Mouse (Mus musculus) heart, postnatal 0 days (tissue): ENCODE data around the gene Fbxo44. TPM values are rescaled to one million over a fixed set of nuclear protein-coding genes. Genes with fewer than 3 reads are reported as not detected.

Experiments
- ATAC-seq: fragments of 200-750 bp; cut with Nextera tagmentation; 2 replicates; pipeline ENCODE4 v1.8.0; 2017; ENCODE audit warnings: low read depth, moderate number of reproducible peaks, moderate library complexity; ENCODE audit not compliant: insufficient read depth
- DNase-seq: peaks from one replicate; pipeline ENCODE4 v3.0.0-alpha.2; 2016; ENCODE audit warnings: low spot score
- H3K27ac ChIP-seq: fragments of 300-500 bp; sonication (generic); 2 replicates; pipeline ENCODE4 v1.5.1; 2014; ENCODE audit warnings: low read depth, mild to moderate bottlenecking
- H3K27me3 ChIP-seq: fragments of 300-500 bp; sonication (generic); 2 replicates; pipeline ENCODE4 v1.6.1; 2014; ENCODE audit warnings: low read length, mixed read lengths; ENCODE audit not compliant: control insufficient read depth, insufficient read depth
- H3K36me3 ChIP-seq: fragments of 300-500 bp; sonication (generic); replicated peaks from 2 replicates; pipeline ENCODE4 v1.6.1; 2014; ENCODE audit warnings: low read length, mixed read lengths; ENCODE audit not compliant: control insufficient read depth, insufficient read depth
- H3K4me1 ChIP-seq: fragments of 300-500 bp; sonication (generic); 2 replicates; pipeline ENCODE4 v1.6.1; 2014; ENCODE audit warnings: antibody characterized with exemption; ENCODE audit not compliant: control insufficient read depth, insufficient read depth
- H3K4me2 ChIP-seq: fragments of 300-500 bp; sonication (generic); 2 replicates; pipeline ENCODE4 v1.6.1; 2014; ENCODE audit warnings: low read depth, mild to moderate bottlenecking, low read length, moderate library complexity
- H3K4me3 ChIP-seq: fragments of 300-500 bp; sonication (generic); 2 replicates; pipeline ENCODE4 v1.5.1; 2014; ENCODE audit warnings: low read depth, low read length
- H3K9ac ChIP-seq: fragments of 300-500 bp; sonication (generic); replicated peaks from 2 replicates; pipeline ENCODE4 v1.6.1; 2014; ENCODE audit warnings: low read depth, low read length, mixed read lengths
- H3K9me3 ChIP-seq: fragments of 300-500 bp; sonication (generic); replicated peaks from 2 replicates; pipeline ENCODE4 v1.6.1; 2016; ENCODE audit warnings: low read length; ENCODE audit not compliant: control insufficient read depth
- CTCF ChIP-seq: IDR thresholded peaks from 2 replicates; pipeline ENCODE4 v1.5.1; 2016; ENCODE audit warnings: antibody characterized with exemption, control low read depth, low read depth
- EP300 ChIP-seq: IDR thresholded peaks from 2 replicates; pipeline ENCODE4 v1.6.1; 2016; ENCODE audit warnings: antibody characterized with exemption, low read depth
- WGBS: fragments of 180-500 bp; shearing (Covaris S2); extraction: QIAGEN DNeasy Blood & Tissue Kit; methylation state at CpG from one replicate; pipeline ENCODE4 v1.1.7; 2014; 5-methylcytosine and 5-hydroxymethylcytosine counted together
- polyA plus RNA-seq: library from polyadenylated mRNA; unstranded; fragments of >200 nt; fragmentation: Nextera tagmentation; extraction: Ambion mirVana; gene quantifications from 2 replicates; pipeline ENCODE4 v1.2.1, GENCODE M21; 2015
- total RNA-seq: library from RNA; depleted of rRNA; stranded (reverse); fragments of >200 nt; gene quantifications from 2 replicates; pipeline ENCODE4 v1.2.3, GENCODE M21; 2014; ENCODE audit warnings: low replicate concordance; rRNA removed

The Fbxo44 gene
- total RNA-seq (77.4 and 88.4 TPM in 2 replicates), polyA plus RNA-seq (32.1 and 35.6 TPM in 2 replicates)

DNA sequence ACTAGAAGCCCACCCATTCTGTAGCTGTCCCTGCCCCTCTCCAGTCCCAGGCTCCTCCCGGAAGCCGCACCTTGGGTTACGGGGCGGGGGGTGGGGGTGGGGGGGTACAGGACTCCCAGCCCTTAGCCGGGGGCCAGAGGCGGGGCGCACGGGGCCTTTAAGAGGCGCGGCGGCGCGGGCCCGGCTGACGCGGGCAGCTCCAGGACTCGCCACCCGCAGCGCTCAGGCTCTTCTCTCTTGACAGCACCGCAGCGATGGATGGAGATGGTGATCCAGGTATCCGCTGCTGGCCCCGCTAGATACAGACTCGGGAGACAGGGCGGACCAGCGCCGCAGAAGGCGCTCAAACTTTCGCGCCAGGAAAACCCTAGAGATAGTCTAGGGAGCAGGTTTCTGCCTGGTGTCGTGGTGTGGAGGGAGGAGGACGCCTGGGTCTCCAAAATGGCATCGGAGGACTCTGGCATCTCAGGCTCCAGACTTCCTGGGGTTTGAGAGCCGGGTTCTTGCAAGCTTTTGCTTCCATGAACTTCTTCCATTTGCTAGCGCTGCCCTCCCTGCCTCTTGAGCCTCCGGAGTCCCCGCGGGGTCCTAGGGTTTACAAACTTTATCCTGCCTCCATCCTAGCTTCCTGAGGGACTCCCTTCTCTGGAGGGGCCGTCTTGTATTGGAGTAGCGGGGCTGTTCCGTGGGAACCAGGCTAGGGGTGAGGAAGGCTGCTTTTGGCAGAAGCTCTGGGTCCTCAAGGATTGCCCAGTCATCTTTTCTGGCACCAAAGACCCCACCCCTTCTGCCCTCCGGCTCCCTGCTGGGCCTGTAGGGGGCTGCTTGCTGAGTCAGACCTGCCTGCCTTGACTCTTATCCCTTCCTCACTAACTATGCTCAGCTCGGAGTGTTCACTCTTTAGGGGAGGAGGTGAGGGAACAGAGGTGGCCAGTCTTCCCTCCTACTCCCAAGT, at the start of gene Fbxo44, which contains the start of gene Fbxo2:
Gene Fbxo44 (minus strand): TSS at position 47 of the 955 bp plus-strand sequence.
Gene Fbxo2 (plus strand): TSS at position 186 of the 955 bp plus-strand sequence.
- H3K4me3 ChIP-seq, result peak within 1 kb of the TSS; percentile 69
- H3K9ac ChIP-seq, result peak within 1 kb of the TSS; percentile 66
- peaks cover 8% of the 10 kb centered on the region; the same call in 1 of the 2 replicates for H3K4me1 ChIP-seq
- peak within 1 kb of the TSS; percentile 95 for H3K4me2 ChIP-seq
- TF ChIP-seq CTCF, result no peak
- no peak for TF ChIP-seq EP300
- WGBS, result 2% methylated on average over 43 of the region's 43 CpGs
- peak; percentile 11 for ATAC-seq
- peaks cover 60% of the 10 kb centered on the region for H3K27me3 ChIP-seq
- H3K36me3 ChIP-seq, result peaks cover 3% of the 10 kb centered on the region; the same call in 1 of the 2 replicates
- peak within 1 kb of the TSS; percentile 74 for H3K27ac ChIP-seq
- H3K9me3 ChIP-seq, result no peaks in the 10 kb centered on the region
- DNase-seq, result no peak

DNA sequence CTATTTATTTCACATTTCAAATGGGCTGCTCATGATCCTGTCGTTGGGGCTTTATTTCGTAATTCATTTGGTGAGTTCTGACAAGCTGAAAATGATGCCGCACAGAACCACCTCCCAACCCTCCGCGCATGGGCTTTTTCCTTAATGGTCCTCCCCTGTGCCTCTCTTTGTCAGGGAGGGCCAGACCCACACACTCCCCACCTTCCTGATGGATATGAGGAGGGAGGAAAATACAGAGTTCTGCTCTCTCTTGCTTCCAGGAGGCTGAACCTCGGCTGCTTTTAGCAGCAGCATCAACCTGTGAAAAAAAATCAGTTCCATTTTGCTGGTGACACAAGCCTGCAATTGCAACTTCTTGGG, 44.6 kb upstream of the Fbxo44 start:
- no peak for ATAC-seq
- Histone ChIP-seq H3K4me2 (no peak overlapping the region), H3K27me3 (no peaks in the 10 kb centered on the region), H3K4me1 (no peaks in the 10 kb centered on the region), H3K9ac (no peak overlapping the region), H3K27ac (no peak overlapping the region), H3K9me3 (no peaks in the 10 kb centered on the region), H3K4me3 (no peak overlapping the region), H3K36me3 (no peaks in the 10 kb centered on the region)
- TF ChIP-seq CTCF (no peak), EP300 (no peak)
- DNase-seq, result no peak
- WGBS, result 60% methylated on average over 6 of the region's 6 CpGs

DNA sequence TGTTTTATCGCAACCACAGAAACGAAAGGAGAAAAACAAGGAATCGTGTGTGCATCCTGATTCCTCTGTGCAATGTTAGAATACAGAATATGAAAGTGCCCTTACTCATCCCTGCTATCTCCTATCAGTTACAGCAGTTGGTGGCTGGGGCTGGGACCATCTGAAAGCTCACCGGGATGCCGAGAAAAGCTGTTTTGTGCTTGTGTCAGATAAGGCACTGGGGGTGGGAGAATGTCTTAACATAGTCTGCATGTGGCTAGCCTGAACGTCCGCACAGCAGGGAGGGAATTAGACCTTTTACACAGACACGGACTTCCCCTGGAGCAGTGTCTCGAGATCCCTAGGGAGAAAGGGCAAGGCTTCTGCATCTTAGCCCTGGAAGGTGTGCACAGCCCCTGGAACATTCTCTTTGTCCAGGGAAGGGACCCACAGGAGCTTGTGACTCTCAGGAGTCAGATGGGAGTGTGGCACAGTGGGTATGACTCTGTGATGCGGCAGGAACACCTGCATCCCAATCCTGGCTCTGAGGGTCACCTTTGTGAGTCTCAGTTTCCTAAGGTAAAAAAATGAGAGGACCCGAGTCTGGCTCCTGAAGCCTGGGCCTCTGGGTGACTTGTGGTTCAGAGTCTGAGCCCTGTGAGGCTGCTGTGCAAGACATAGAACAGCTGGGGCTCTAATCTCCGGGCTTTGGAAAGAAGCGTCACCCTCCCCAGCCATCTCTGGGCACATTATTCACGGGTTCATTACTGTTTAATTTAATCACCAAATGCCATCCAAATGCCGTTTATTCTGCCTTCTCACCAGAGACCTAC, 44.0 kb upstream of the Fbxo44 start:
- no peak overlapping the region for H3K4me2 ChIP-seq
- TF ChIP-seq EP300, result no peak
- 48% methylated on average over 15 of the region's 15 CpGs for WGBS
- H3K27me3 ChIP-seq, result no peaks in the 10 kb centered on the region
- H3K4me1 ChIP-seq, result no peaks in the 10 kb centered on the region
- ATAC-seq, result no peak
- no peaks in the 10 kb centered on the region for H3K36me3 ChIP-seq
- DNase-seq, result no peak
- H3K4me3 ChIP-seq, result no peak overlapping the region
- no peak overlapping the region for H3K9ac ChIP-seq
- H3K9me3 ChIP-seq, result no peaks in the 10 kb centered on the region
- no peak overlapping the region for H3K27ac ChIP-seq

DNA sequence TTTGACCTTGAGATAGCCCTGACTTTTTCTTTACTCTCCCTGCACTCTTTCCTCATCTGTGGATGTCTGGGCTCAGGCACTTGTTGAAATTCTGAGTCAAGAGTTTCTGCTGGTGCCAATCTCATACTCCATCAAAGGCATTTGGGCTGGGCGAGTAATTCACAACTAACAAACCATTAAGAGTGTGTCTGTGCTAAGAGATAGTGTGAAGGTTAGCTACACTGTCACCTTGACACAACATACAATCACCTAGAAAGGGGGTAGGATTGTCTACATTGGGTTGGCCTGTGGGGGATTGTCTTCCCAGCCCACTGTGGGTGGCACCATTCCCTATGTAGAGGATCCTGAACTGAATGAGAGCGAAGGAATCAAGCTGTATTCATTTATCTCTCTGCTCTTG, 43.3 kb upstream of the Fbxo44 start:
- no peak for DNase-seq
- Histone ChIP-seq H3K4me1 (no peaks in the 10 kb centered on the region), H3K9ac (no peak overlapping the region), H3K27ac (no peak overlapping the region), H3K4me3 (no peak overlapping the region), H3K27me3 (no peaks in the 10 kb centered on the region), H3K36me3 (no peaks in the 10 kb centered on the region), H3K4me2 (no peak overlapping the region), H3K9me3 (no peaks in the 10 kb centered on the region)
- TF ChIP-seq EP300, result no peak
- no peak for TF ChIP-seq CTCF
- ATAC-seq, result no peak
- 85% methylated on average over 2 of the region's 2 CpGs for WGBS

DNA sequence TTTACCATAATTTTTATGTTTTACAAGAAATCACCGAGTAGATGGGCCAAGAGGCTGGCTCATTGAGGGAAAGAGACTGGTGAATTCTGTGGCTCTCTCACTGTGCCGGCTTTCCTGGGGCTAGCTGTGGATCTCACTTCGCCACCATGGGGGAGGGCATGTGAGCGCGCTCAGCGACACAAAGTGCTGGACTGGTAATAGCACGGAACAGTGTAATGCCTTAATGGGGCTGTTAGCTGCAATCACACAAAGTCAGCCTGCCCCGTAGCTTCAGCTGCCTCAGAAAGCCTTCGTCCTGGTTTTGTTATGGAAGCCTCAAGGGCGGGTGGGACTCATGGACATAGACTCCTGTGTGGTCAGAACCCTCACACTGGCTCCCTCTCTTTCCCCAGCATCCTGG, 38.4 kb upstream of the Fbxo44 start:
- ATAC-seq (no peak), DNase-seq (no peak)
- Histone ChIP-seq H3K4me3 (no peak overlapping the region), H3K27me3 (no peaks in the 10 kb centered on the region), H3K4me2 (no peak overlapping the region), H3K4me1 (no peaks in the 10 kb centered on the region), H3K27ac (no peak overlapping the region), H3K9me3 (no peaks in the 10 kb centered on the region), H3K9ac (no peak overlapping the region), H3K36me3 (no peaks in the 10 kb centered on the region)
- TF ChIP-seq CTCF (no peak), EP300 (no peak)
- WGBS, result 40% methylated on average over 10 of the region's 10 CpGs
